8 mouse cellular contexts compared by ENCODE assay signal in the genomic region with DNA sequence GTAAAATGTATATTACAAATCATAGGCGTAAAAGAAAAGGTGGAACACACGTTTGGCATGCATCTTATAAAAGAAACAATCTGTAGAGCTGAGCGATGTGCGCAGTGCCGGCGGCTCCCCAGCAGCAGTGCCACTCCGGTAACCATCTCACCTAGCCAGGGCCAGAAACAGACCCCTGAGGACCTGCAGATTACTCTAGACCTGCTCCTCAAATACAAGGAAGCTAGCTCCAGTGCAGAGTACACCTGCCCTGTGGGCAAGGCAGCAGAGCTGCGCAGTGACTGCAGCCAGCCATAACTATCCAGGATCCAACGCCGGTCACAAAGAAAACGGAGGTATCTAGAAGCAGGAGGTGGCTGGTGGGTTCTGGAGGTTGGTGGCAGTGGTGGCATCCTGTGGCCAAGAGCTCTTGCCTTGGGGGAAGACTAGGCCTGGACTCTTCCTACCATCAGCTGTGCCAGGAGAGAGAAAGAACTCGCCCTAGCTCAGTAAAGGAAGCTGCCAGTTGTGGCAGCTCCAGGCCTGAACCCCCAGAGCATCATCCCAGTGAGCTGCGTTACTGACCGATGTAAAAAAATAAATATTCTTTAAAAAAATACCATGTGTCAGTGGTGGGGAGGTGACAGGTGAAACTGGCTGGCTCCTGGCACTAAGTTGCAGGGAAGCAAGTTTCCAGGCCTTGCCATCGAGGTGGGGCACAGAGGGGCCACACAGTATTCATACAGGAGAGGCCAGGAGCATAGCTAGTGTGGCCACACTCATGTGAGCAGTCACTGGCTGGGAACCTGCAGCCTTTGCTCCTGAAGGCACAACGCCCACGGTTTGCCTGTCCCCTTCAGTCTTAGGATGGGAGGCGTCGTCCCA. TPM values are rescaled to one million over a fixed set of nuclear protein-coding genes. Genes with fewer than 3 reads are reported as not detected.
A peak's percentile ranks its signal among the peaks of the same experiment; 100 is the strongest.
DNase-seq lines count a peak whose midpoint lies in the region; ATAC-seq and TF ChIP-seq lines count a peak whose summit lies in the region.

No protein-coding gene starts in this region.

- no peaks in the 10 kb centered on the region for H3K27me3 ChIP-seq in liver, adult 2 months (ENCODE audit: control insufficient read depth, insufficient read depth, low read length)
- no peaks in the 10 kb centered on the region for H3K27me3 ChIP-seq in forebrain, embryonic 11.5 days (ENCODE audit: control insufficient read depth, insufficient read depth, low read length)

- H3K27ac ChIP-seq in liver, adult 2 months (replicated peaks; ENCODE audit: insufficient read depth, low read depth, low read length), result peak overlapping the region; percentile 48
- H3K27ac ChIP-seq in forebrain, embryonic 11.5 days (ENCODE audit: low read depth, low read length), result no peak overlapping the region

- no peak for TF ChIP-seq CTCF in liver, adult 2 months (IDR thresholded peaks at IDR 0.05; ENCODE audit: low read depth, low read length)

- H3K4me3 ChIP-seq in liver, adult 2 months (ENCODE audit: insufficient read depth, low read depth, low read length), result peak overlapping the region; percentile 8; the same call in 1 of the 2 replicates
- 0 out of 2 replicates have a peak overlapping the region, but pooled peaks have one; percentile 5 for H3K4me3 ChIP-seq in forebrain, embryonic 11.5 days (ENCODE audit: low read depth, low read length)

- H3K36me3 ChIP-seq in liver, adult 2 months (ENCODE audit: control insufficient read depth, insufficient read depth, low read length), result no peaks in the 10 kb centered on the region
- H3K36me3 ChIP-seq in forebrain, embryonic 11.5 days (ENCODE audit: control insufficient read depth, insufficient read depth, low read length), result peaks cover 5% of the 10 kb centered on the region; the same call in 1 of the 2 replicates

- H3K4me2 ChIP-seq in forebrain, embryonic 11.5 days (ENCODE audit: low read depth, low read length, severe bottlenecking), result peak overlapping the region; percentile 40; the same call in 1 of the 2 replicates

- peaks cover 10% of the 10 kb centered on the region for H3K4me1 ChIP-seq in liver, adult 2 months (ENCODE audit: control insufficient read depth, insufficient read depth, low read length)
- H3K4me1 ChIP-seq in forebrain, embryonic 11.5 days (replicated peaks; ENCODE audit: control insufficient read depth, insufficient read depth, low read length), result peaks cover 8% of the 10 kb centered on the region

- peak overlapping the region; percentile 20 for H3K9ac ChIP-seq in liver, adult 2 months (ENCODE audit: low read depth, low read length)
- peak overlapping the region; percentile 13; the same call in 1 of the 2 replicates for H3K9ac ChIP-seq in forebrain, embryonic 11.5 days (ENCODE audit: low read length)

- no peak for TF ChIP-seq POLR2A in liver, adult 2 months (IDR thresholded peaks at IDR 0.05; ENCODE audit: extremely low read depth, insufficient read depth, low read length)

- no peak for ATAC-seq in forebrain, embryonic 11.5 days (replicated peaks; ENCODE audit: low FRiP score)

- 89% methylated on average over 19 of the region's 19 CpGs for WGBS in liver, adult 2 months
- 88% methylated on average over 19 of the region's 19 CpGs for WGBS in forebrain, embryonic 11.5 days

- DNase-seq in liver, adult 2 months (ENCODE audit: extremely low read depth, low read depth, low spot score), result no peak
- no peak for DNase-seq in liver
- DNase-seq in forebrain, embryonic 11.5 days (ENCODE audit: low spot score), result peak; percentile 56
- peak; percentile 57 for DNase-seq in kidney, adult 9 months
- peak; percentile 57 for DNase-seq in naive thymus-derived CD4-positive, alpha-beta T cell, adult 2 months (ENCODE audit: low read depth)
- DNase-seq in right cerebral cortex, postnatal 4 days, result no peak
- no peak for DNase-seq in frontal cortex, postnatal 14 days (ENCODE audit: low spot score in 2 of 2)
- DNase-seq in adrenal gland, postnatal 36 days, result no peak

- H3K9me3 ChIP-seq in forebrain, embryonic 11.5 days (ENCODE audit: control insufficient read depth, low read length), result no peaks in the 10 kb centered on the region

- peaks cover 3% of the 10 kb centered on the region; the same call in 1 of the 2 replicates for H3K79me2 ChIP-seq in liver, adult 2 months (ENCODE audit: control insufficient read depth, insufficient read depth, low read length)

RNA-seq across cellular contexts. Expression of a gene that starts 0.9 kb away (rescaled TPM):
- 79.9 and 87.7 TPM in 2 replicates for total RNA-seq in liver, adult 2 months (2014; rRNA removed)
- 369 and 388 TPM in 2 replicates for polyA plus RNA-seq in liver, adult 2 months (2012; rRNA removed)
- 313 and 317 TPM in 2 replicates for polyA plus RNA-seq in forebrain, embryonic 11.5 days (2014; fragmentation: Nextera tagmentation; extraction: Ambion mirVana)
- 100 to 1,000 TPM; 202 to 239 TPM for total RNA-seq in adrenal gland, postnatal 36 days (2021)

RNA-seq across cellular contexts. Expression of a gene that starts 16.4 kb away (rescaled TPM):
- 3.2 and 3.3 TPM in 2 replicates for total RNA-seq in liver, adult 2 months (2014; rRNA removed)
- 5.5 and 6.6 TPM in 2 replicates for polyA plus RNA-seq in liver, adult 2 months (2012; rRNA removed)
- polyA plus RNA-seq in forebrain, embryonic 11.5 days (2014; fragmentation: Nextera tagmentation; extraction: Ambion mirVana), result 29.8 and 30.9 TPM in 2 replicates
- total RNA-seq in adrenal gland, postnatal 36 days (2021), result 10 to 100 TPM; 11.2 to 17.2 TPM

RNA-seq across cellular contexts. Expression of a gene that starts 28.2 kb away (rescaled TPM):
- total RNA-seq in liver, adult 2 months (2014; rRNA removed), result 2.1 and 8.3 TPM in 2 replicates
- 1.4 and 1.8 TPM in 2 replicates for polyA plus RNA-seq in liver, adult 2 months (2012; rRNA removed)
- 10.7 and 13.0 TPM in 2 replicates for polyA plus RNA-seq in forebrain, embryonic 11.5 days (2014; fragmentation: Nextera tagmentation; extraction: Ambion mirVana)
- 100 to 1,000 TPM in 1 of 2 experiments, 10 to 100 TPM in 1; 81.7 to 149 TPM for total RNA-seq in adrenal gland, postnatal 36 days (2021)

RNA-seq across cellular contexts. Expression of a gene that starts 30.0 kb away (rescaled TPM):
- total RNA-seq in liver, adult 2 months (2014; rRNA removed), result under 0.01 and 0.09 TPM in 2 replicates
- polyA plus RNA-seq in liver, adult 2 months (2012; rRNA removed), result 0.04 and 0.05 TPM in 2 replicates
- polyA plus RNA-seq in forebrain, embryonic 11.5 days (2014; fragmentation: Nextera tagmentation; extraction: Ambion mirVana), result 0.08 and 0.12 TPM in 2 replicates
- not detected for total RNA-seq in adrenal gland, postnatal 36 days (2021)

RNA-seq across cellular contexts. Expression of a gene that starts 46.6 kb away (rescaled TPM):
- 6.5 and 10.4 TPM in 2 replicates for total RNA-seq in liver, adult 2 months (2014; rRNA removed)
- polyA plus RNA-seq in liver, adult 2 months (2012; rRNA removed), result 40.1 and 40.5 TPM in 2 replicates
- polyA plus RNA-seq in forebrain, embryonic 11.5 days (2014; fragmentation: Nextera tagmentation; extraction: Ambion mirVana), result 37.0 and 39.8 TPM in 2 replicates
- total RNA-seq in adrenal gland, postnatal 36 days (2021), result 10 to 100 TPM; 28.1 to 30.3 TPM

Comparison
In these comparisons a context has a peak if more than half of its experiments do, and no peak if none do; other contexts are left out.
1. DNase-seq: peak in forebrain, embryonic 11.5 days (single experiment), kidney, adult 9 months (single experiment) and naive thymus-derived CD4-positive, alpha-beta T cell, adult 2 months (single experiment); none in liver, adult 2 months (single experiment), liver (single experiment), right cerebral cortex, postnatal 4 days (single experiment), frontal cortex, postnatal 14 days (0 of 2) and adrenal gland, postnatal 36 days (0 of 2).